Mouse (Mus musculus) forebrain, embryonic 10.5 days (tissue): ENCODE results near the gene Cyfip1. TPM values are rescaled to one million over a fixed set of nuclear protein-coding genes. Genes with fewer than 3 reads are reported as not detected.
A peak's percentile ranks its signal among the peaks of the same experiment; 100 is the strongest.
"Not testable (repeated sequence)": the region's sequence is repeated elsewhere in the genome, so short reads cannot be mapped to it uniquely, and the experiment has no call there.

Experiments
- DNase-seq: peaks from one replicate; pipeline ENCODE4 v3.0.0-alpha.2; 2017; ENCODE audit warnings: low spot score; ENCODE audit errors: extremely low spot score
- H3K27ac ChIP-seq: fragments of 300-500 bp; sonication (generic); 2 replicates; pipeline ENCODE4 v1.5.1; 2016; ENCODE audit warnings: mild to moderate bottlenecking
- H3K27me3 ChIP-seq: fragments of 300-500 bp; sonication (generic); 2 replicates; pipeline ENCODE4 v1.6.1; 2016; ENCODE audit warnings: mild to moderate bottlenecking; ENCODE audit not compliant: poor library complexity, severe bottlenecking
- H3K36me3 ChIP-seq: fragments of 300-500 bp; sonication (generic); replicated peaks from 2 replicates; pipeline ENCODE4 v1.6.1; 2016; ENCODE audit warnings: mild to moderate bottlenecking, moderate library complexity
- H3K4me1 ChIP-seq: fragments of 300-500 bp; sonication (generic); 2 replicates; pipeline ENCODE4 v1.6.1; 2016
- H3K4me3 ChIP-seq: fragments of 300-500 bp; sonication (generic); 2 replicates; pipeline ENCODE4 v1.5.1; 2016; ENCODE audit warnings: mild to moderate bottlenecking, moderate library complexity
- H3K9me3 ChIP-seq: fragments of 300-500 bp; sonication (generic); 2 replicates; pipeline ENCODE4 v1.6.1; 2016; ENCODE audit warnings: mild to moderate bottlenecking, moderate library complexity
- WGBS: fragments of 180-500 bp; shearing (Covaris S2); methylation state at CpG from one replicate; pipeline ENCODE4 v1.1.7; 2016; 5-methylcytosine and 5-hydroxymethylcytosine counted together
- polyA plus RNA-seq: library from polyadenylated mRNA; unstranded; fragments of >200 nt; fragmentation: Nextera tagmentation; extraction: Ambion mirVana; gene quantifications from 2 replicates; pipeline ENCODE4 v1.2.1, GENCODE M21; 2016

Cyfip1 gene
- polyA plus RNA-seq, 1 experiment from 2014 or later, result 87.6 TPM

GRCm38 (mm10) chr7:55912118-55912517 lies 70.6 kb downstream of the Cyfip1 start:
- 95% methylated on average over 5 of the region's 5 CpGs for WGBS
- H3K9me3 ChIP-seq, result no peaks in the 10 kb centered on the region
- no peaks in the 10 kb centered on the region for H3K27me3 ChIP-seq
- H3K36me3 ChIP-seq, result peaks cover 96% of the 10 kb centered on the region
- H3K27ac ChIP-seq, result no peak overlapping the region
- DNase-seq, result no peak
- no peak overlapping the region for H3K4me3 ChIP-seq
- no peaks in the 10 kb centered on the region for H3K4me1 ChIP-seq

- DNase-seq, H3K9me3 ChIP-seq, H3K27me3 ChIP-seq, H3K27ac ChIP-seq, H3K4me1 ChIP-seq, H3K4me3 ChIP-seq: not testable (repeated sequence)
- 96% methylated on average over 11 of the region's 11 CpGs for WGBS
- peaks cover 95% of the 10 kb centered on the region for H3K36me3 ChIP-seq
These were observed 76.8 kb downstream of the Cyfip1 start for GRCm38 (mm10) chr7:55918365-55918764.

- no peaks in the 10 kb centered on the region for H3K4me1 ChIP-seq
- H3K27ac ChIP-seq, result no peak overlapping the region
- peaks cover 94% of the 10 kb centered on the region for H3K36me3 ChIP-seq
- no peaks in the 10 kb centered on the region for H3K27me3 ChIP-seq
- 92% methylated on average over 4 of the region's 4 CpGs for WGBS
- no peak overlapping the region for H3K4me3 ChIP-seq
- no peaks in the 10 kb centered on the region for H3K9me3 ChIP-seq
- no peak for DNase-seq
These were observed 85.7 kb downstream of the Cyfip1 start for GRCm38 (mm10) chr7:55927262-55927661.

GRCm38 (mm10) chr7:55928649-55929048 lies 87.1 kb downstream of the Cyfip1 start:
- Histone ChIP-seq H3K4me1 (no peaks in the 10 kb centered on the region), H3K4me3 (no peak overlapping the region), H3K9me3 (no peaks in the 10 kb centered on the region), H3K27me3 (no peaks in the 10 kb centered on the region), H3K36me3 (peaks cover 92% of the 10 kb centered on the region), H3K27ac (no peak overlapping the region)
- 92% methylated on average over 2 of the region's 2 CpGs for WGBS
- DNase-seq, result no peak

- WGBS, result 94% methylated on average over 2 of the region's 2 CpGs
- H3K27ac ChIP-seq, result no peak overlapping the region
- no peaks in the 10 kb centered on the region for H3K9me3 ChIP-seq
- no peaks in the 10 kb centered on the region for H3K27me3 ChIP-seq
- no peak for DNase-seq
- no peaks in the 10 kb centered on the region for H3K4me1 ChIP-seq
- H3K4me3 ChIP-seq, result no peak overlapping the region
- peaks cover 56% of the 10 kb centered on the region for H3K36me3 ChIP-seq
These were observed 93.5 kb downstream of the Cyfip1 start for GRCm38 (mm10) chr7:55935025-55935424.

GRCm38 (mm10) chr7:55938341-55938740 lies 96.8 kb downstream of the Cyfip1 start:
- no peaks in the 10 kb centered on the region for H3K4me1 ChIP-seq
- H3K4me3 ChIP-seq, result no peak overlapping the region
- H3K27ac ChIP-seq, result no peak overlapping the region
- 93% methylated on average over 4 of the region's 4 CpGs for WGBS
- no peaks in the 10 kb centered on the region for H3K9me3 ChIP-seq
- DNase-seq, result no peak
- H3K27me3 ChIP-seq, result no peaks in the 10 kb centered on the region
- peaks cover 50% of the 10 kb centered on the region for H3K36me3 ChIP-seq

GRCm38 (mm10) chr7:55956054-55956453 lies 114.5 kb downstream of the Cyfip1 start:
- Histone ChIP-seq H3K27ac (no peak overlapping the region), H3K4me3 (no peak overlapping the region), H3K36me3 (peaks cover 69% of the 10 kb centered on the region), H3K4me1 (peaks cover 5% of the 10 kb centered on the region), H3K9me3 (peaks cover 15% of the 10 kb centered on the region; the same call in 1 of the 2 replicates), H3K27me3 (no peaks in the 10 kb centered on the region)
- WGBS, result 95% methylated on average over 2 of the region's 2 CpGs
- DNase-seq, result no peak

GRCm38 (mm10) chr7:55957178-55957577 lies 115.6 kb downstream of the Cyfip1 start:
- H3K4me1 ChIP-seq, result peaks cover 10% of the 10 kb centered on the region
- peaks cover 15% of the 10 kb centered on the region; the same call in 1 of the 2 replicates for H3K9me3 ChIP-seq
- 98% methylated on average over 3 of the region's 3 CpGs for WGBS
- H3K4me3 ChIP-seq, result no peak overlapping the region
- DNase-seq, result no peak
- no peak overlapping the region for H3K27ac ChIP-seq
- H3K27me3 ChIP-seq, result no peaks in the 10 kb centered on the region
- peaks cover 69% of the 10 kb centered on the region for H3K36me3 ChIP-seq

- 95% methylated on average over 4 of the region's 4 CpGs for WGBS
These were observed 116.4 kb downstream of the Cyfip1 start for GRCm38 (mm10) chr7:55957916-55958315.

GRCm38 (mm10) chr7:55959801-55960200 lies 118.3 kb downstream of the Cyfip1 start:
- Histone ChIP-seq H3K36me3 (peaks cover 58% of the 10 kb centered on the region), H3K4me1 (peaks cover 18% of the 10 kb centered on the region), H3K27me3 (no peaks in the 10 kb centered on the region), H3K9me3 (peaks cover 4% of the 10 kb centered on the region; the same call in 1 of the 2 replicates), H3K4me3 (no peak overlapping the region), H3K27ac (no peak overlapping the region)
- no peak for DNase-seq
- WGBS, result 97% methylated on average over 3 of the region's 3 CpGs

More at GRCm38 (mm10) chr7:55957916-55958315, 116.4 kb downstream of the Cyfip1 start:
- H3K4me3 ChIP-seq, result no peak overlapping the region
- peaks cover 13% of the 10 kb centered on the region for H3K4me1 ChIP-seq
- H3K27me3 ChIP-seq, result no peaks in the 10 kb centered on the region
- no peak for DNase-seq
- peaks cover 69% of the 10 kb centered on the region for H3K36me3 ChIP-seq
- no peak overlapping the region for H3K27ac ChIP-seq
- H3K9me3 ChIP-seq, result peaks cover 15% of the 10 kb centered on the region; the same call in 1 of the 2 replicates

GRCm38 (mm10) chr7:55960506-55960905 lies 119.0 kb downstream of the Cyfip1 start:
- WGBS, result 98% methylated on average over 1 of the region's 1 CpGs
- Histone ChIP-seq H3K36me3 (peaks cover 51% of the 10 kb centered on the region), H3K27me3 (no peaks in the 10 kb centered on the region), H3K4me3 (no peak overlapping the region), H3K9me3 (no peaks in the 10 kb centered on the region; the same call in 1 of the 2 replicates), H3K27ac (no peak overlapping the region), H3K4me1 (peaks cover 18% of the 10 kb centered on the region)
- no peak for DNase-seq

- H3K27me3 ChIP-seq, result no peaks in the 10 kb centered on the region
- peaks cover 25% of the 10 kb centered on the region for H3K4me1 ChIP-seq
- peaks cover 33% of the 10 kb centered on the region for H3K36me3 ChIP-seq
- H3K9me3 ChIP-seq, result no peaks in the 10 kb centered on the region
- peak within 1 kb of the TSS; percentile 93 for H3K4me3 ChIP-seq
- WGBS, result 0% methylated on average over 70 of the region's 70 CpGs
- DNase-seq, result peak; percentile 93
- peak within 1 kb of the TSS; percentile 95 for H3K27ac ChIP-seq
These were observed 120.7 kb downstream of the Cyfip1 start, which contains the start of gene Nipa2 for GRCm38 (mm10) chr7:55962004-55962908. Nipa2 (minus strand) TSS chr7:55962476.

GRCm38 (mm10) chr7:55966866-55967460 lies 125.4 kb downstream of the Cyfip1 start:
- DNase-seq, result no peak
- no peak overlapping the region for H3K4me3 ChIP-seq
- 48% methylated on average over 3 of the region's 3 CpGs for WGBS
- H3K27me3 ChIP-seq, result no peaks in the 10 kb centered on the region
- H3K4me1 ChIP-seq, result peaks cover 27% of the 10 kb centered on the region
- H3K36me3 ChIP-seq, result no peaks in the 10 kb centered on the region
- no peaks in the 10 kb centered on the region for H3K9me3 ChIP-seq
- no peak overlapping the region for H3K27ac ChIP-seq
